Mouse (Mus musculus) small intestine, adult 2 months (tissue): ENCODE data around the gene Mpzl1. TPM values are rescaled to one million over a fixed set of nuclear protein-coding genes. Genes with fewer than 3 reads are reported as not detected.
A peak's percentile ranks its signal among the peaks of the same experiment; 100 is the strongest.

Experiments
- H3K27ac ChIP-seq: fragments of 200-500 bp; 2 replicates; pipeline ENCODE4 v1.5.1; 2012; ENCODE audit warnings: low read depth, low read length, control low read depth, inconsistent platforms; ENCODE audit not compliant: insufficient read depth
- H3K27me3 ChIP-seq: fragments of 200-500 bp; 2 replicates; pipeline ENCODE4 v1.6.1; 2012; ENCODE audit warnings: mild to moderate bottlenecking, moderate library complexity, low read length, inconsistent platforms; ENCODE audit not compliant: control insufficient read depth, insufficient read depth
- H3K36me3 ChIP-seq: fragments of 200-500 bp; 2 replicates; pipeline ENCODE4 v1.6.1; 2012; ENCODE audit warnings: mild to moderate bottlenecking, low read length, control low read depth, inconsistent platforms; ENCODE audit not compliant: control insufficient read depth, insufficient read depth
- H3K4me1 ChIP-seq: fragments of 200-500 bp; 2 replicates; pipeline ENCODE4 v1.6.1; 2012; ENCODE audit warnings: low read length, inconsistent platforms, mixed read lengths; ENCODE audit not compliant: control insufficient read depth, insufficient read depth, insufficient read length
- H3K4me3 ChIP-seq: fragments of 200-500 bp; 2 replicates; pipeline ENCODE4 v1.5.1; 2012; ENCODE audit warnings: low read depth, mild to moderate bottlenecking, control low read depth, inconsistent platforms, low read length, moderate library complexity
- CTCF ChIP-seq: fragments of 200-500 bp; IDR thresholded peaks from 2 replicates; pipeline ENCODE4 v1.5.1; 2012; ENCODE audit warnings: low read depth, mild to moderate bottlenecking, control low read depth, inconsistent platforms, low read length, moderate library complexity, mixed read lengths; ENCODE audit not compliant: insufficient replicate concordance, insufficient read length; ENCODE audit errors: extremely low read depth
- POLR2A ChIP-seq: fragments of 200-500 bp; IDR thresholded peaks from 2 replicates; pipeline ENCODE4 v1.6.1; 2012; ENCODE audit warnings: low read depth, mild to moderate bottlenecking, control low read depth, inconsistent platforms, low read length, moderate library complexity
- WGBS: fragments of 180-500 bp; shearing (Covaris S2); methylation state at CpG from one replicate; pipeline ENCODE4 v1.1.7; 2018; 5-methylcytosine and 5-hydroxymethylcytosine counted together
- polyA plus RNA-seq: library from polyadenylated mRNA; depleted of rRNA; stranded (reverse); fragments of >200 nt; gene quantifications from 2 replicates; pipeline ENCODE4 v1.2.3, GENCODE M21; 2012

The Mpzl1 gene
- polyA plus RNA-seq, 1 experiment: 24.8 TPM

DNA sequence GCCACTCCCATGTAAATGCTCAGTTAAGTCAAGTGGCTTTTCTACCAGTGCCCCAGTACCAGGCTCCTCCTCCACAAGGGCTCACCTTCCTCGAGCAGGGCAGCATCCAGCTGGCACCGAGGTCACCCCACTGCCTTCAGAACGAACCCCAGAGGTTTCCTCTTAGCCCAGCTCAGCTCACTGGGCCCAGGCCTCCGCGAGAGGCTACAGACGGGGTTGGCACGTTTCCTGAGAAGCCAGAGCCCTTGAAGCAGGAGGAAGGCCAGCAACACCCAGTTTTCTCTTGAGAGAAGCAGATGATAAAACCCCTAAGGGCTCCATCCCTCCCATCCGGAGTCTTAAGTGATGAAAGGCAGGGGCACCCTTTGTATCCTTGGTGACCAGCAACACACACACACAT lies 43.6 kb downstream of the Mpzl1 start:
- Histone ChIP-seq H3K27ac (no peak overlapping the region), H3K27me3 (no peaks in the 10 kb centered on the region), H3K4me3 (no peak overlapping the region), H3K36me3 (peaks cover 4% of the 10 kb centered on the region; the same call in 1 of the 2 replicates), H3K4me1 (peaks cover 4% of the 10 kb centered on the region; the same call in 1 of the 2 replicates)
- no peak for TF ChIP-seq CTCF
- TF ChIP-seq POLR2A: no peak
- WGBS: 40% methylated on average over 8 of the region's 8 CpGs

DNA sequence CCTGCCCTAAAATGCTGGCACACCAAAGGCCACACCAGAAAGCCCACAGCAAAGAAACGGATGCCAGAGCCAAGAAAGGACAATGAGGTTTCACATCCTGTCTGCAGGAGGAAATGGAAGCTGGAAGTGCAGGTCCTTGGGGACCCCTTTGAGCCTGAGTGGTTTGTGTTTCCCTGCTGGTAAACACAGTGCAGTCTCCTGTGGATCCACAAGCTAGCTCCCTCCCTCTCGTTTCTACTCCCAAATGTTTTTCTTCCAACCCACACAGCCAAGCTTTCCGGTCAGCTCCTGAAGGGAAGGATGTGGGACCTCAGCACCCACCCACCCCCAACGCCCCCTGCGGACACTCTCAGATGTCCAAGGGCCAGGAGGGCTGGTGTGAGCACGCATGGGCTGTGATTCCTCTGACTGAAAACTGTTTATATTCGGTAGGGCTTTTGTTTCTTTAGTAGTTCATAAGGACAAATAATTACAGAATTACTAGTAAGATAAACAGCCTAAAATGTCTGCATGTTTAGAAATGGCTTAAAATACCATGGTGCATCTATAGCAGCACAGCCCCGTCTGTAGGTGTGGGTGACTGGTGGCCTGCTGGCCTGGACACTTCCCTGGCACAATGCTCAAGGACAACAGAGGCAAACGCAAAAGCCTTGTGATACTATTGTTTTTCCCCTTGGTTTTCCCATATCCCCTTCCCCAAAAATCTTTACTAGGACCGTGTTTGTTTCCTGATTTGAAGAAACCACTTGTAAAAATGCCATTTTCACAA lies 44.9 kb downstream of the Mpzl1 start:
- Histone ChIP-seq H3K27me3 (no peaks in the 10 kb centered on the region), H3K36me3 (peaks cover 4% of the 10 kb centered on the region; the same call in 1 of the 2 replicates), H3K4me3 (no peak overlapping the region), H3K4me1 (no peaks in the 10 kb centered on the region; the same call in 1 of the 2 replicates), H3K27ac (0 out of 2 replicates have a peak overlapping the region, but pooled peaks have one; percentile 30)
- 54% methylated on average over 10 of the region's 10 CpGs for WGBS
- TF ChIP-seq CTCF: no peak
- TF ChIP-seq POLR2A: no peak

DNA sequence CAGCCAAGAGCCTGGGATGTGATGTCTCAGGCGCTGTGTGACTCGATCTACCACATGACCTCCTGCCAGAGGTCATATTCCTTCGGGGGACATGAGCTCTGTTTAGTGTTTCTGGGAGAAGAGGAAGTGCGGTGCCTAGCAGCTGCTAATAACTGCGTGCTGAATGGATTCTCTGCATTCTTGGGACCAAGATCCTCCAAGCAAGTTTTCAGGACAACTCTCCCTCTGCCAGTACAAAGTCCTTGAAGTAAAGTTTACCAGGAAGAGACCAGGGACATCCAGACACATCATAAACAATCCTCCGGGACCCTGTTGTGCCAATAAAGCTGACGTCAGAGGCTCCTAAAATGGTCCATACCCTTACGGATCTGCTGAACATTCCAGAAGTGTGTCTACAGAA lies 46.5 kb downstream of the Mpzl1 start:
- TF ChIP-seq POLR2A: no peak
- TF ChIP-seq CTCF: no peak
- Histone ChIP-seq H3K36me3 (0 out of 2 replicates have a peak, but pooled peaks cover under 1% of the 10 kb centered on the region), H3K27ac (no peak overlapping the region), H3K4me3 (no peak overlapping the region), H3K27me3 (no peaks in the 10 kb centered on the region), H3K4me1 (no peaks in the 10 kb centered on the region)
- WGBS: 51% methylated on average over 8 of the region's 8 CpGs

DNA sequence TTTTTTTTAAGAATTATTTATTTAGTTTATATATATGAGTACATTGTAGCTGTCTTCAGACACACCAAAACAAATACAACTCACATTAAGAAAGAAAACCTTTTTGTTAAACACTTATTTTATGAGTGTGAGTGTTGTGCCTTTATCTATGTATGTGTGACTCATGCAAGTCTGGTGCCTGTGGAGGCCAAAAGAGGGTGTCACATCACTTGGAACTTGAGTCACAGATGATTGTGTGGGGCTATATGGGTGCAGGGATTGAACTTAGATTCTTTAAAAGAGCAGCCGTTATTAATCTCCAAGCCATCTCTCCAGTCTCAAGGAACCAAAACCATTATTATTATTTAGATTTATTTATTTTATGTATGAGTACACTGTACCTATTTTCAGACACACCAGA lies 48.0 kb downstream of the Mpzl1 start:
- H3K36me3 ChIP-seq: no peaks in the 10 kb centered on the region

DNA sequence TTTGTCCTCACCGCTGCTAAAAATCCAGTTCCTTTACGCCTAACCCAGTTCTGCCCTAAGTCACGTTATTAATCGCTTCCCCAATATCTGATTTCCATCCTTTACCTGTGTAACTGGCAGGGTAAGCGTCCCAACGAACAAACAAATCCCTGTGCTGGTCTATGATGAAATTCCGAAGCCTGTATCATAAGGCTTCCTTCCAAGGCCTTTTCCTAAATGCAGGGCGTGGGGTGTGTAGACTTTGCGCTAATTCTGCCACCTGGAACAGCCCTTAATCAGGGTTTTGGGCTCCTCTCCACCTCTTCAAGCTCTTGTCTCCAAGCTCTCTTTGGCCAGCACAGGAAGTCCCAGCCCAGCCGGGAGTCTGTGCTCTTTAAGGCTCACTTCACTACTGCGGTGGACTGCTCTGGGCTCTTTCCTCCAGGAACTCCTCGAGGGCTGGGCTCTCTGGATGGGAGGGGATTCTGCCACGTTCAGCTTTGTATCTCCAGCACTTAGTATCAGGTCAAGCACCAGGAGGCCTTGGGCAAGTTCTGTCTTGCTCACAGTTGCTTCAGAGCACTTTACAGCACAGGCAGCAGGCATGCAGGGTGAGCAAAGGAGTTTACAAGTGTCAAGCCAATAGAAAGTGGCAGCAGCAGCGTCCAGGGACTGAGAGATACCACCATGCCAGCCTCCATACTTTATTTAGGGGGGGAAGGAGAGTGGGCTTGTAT lies 48.8 kb downstream of the Mpzl1 start:
- no peak for TF ChIP-seq POLR2A
- TF ChIP-seq CTCF: no peak
- Histone ChIP-seq H3K27ac (no peak overlapping the region), H3K4me1 (no peaks in the 10 kb centered on the region), H3K27me3 (no peaks in the 10 kb centered on the region), H3K4me3 (no peak overlapping the region), H3K36me3 (no peaks in the 10 kb centered on the region)
- 58% methylated on average over 14 of the region's 14 CpGs for WGBS

More for the DNA sequence above, 48.0 kb downstream of the Mpzl1 start:
- 39% methylated on average over 1 of the region's 1 CpGs for WGBS
- no peak overlapping the region for H3K27ac ChIP-seq
- H3K4me3 ChIP-seq: no peak overlapping the region
- H3K4me1 ChIP-seq: no peaks in the 10 kb centered on the region
- TF ChIP-seq POLR2A (no peak), CTCF (no peak)
- no peaks in the 10 kb centered on the region for H3K27me3 ChIP-seq

DNA sequence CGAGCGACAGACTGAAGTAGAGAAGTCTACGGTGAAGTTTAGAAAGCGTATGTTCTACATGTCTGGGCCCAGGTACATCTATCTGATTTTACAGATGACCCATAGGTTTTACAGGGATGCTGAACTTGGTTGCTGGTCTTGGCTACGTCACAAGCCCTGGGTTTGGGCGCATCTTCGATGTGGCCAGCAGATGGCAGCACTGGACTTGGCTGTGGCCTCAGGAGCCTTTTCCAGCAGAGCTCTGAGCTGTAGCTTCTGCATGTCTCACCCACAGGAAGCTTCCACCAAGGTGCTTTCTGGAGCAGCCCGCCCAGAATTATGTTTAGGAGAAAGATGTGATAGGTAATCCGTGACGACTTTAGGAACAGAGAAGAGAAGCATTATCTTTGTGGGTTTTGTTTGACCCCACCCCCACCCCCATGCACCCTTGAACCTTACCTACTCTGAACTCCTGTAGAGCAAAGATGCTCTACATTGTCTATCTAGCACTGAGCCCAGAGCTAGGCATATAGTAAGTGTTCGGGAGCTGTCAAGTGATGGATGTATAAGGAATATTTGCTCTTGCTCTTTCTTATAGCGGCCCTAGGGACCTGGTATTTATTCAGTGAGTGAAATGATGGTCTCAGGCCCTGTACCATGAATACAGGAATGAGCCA lies 50.7 kb downstream of the Mpzl1 start:
- H3K27ac ChIP-seq: no peak overlapping the region
- H3K4me1 ChIP-seq: no peaks in the 10 kb centered on the region
- H3K36me3 ChIP-seq: no peaks in the 10 kb centered on the region
- H3K4me3 ChIP-seq: no peak overlapping the region
- 25% methylated on average over 12 of the region's 12 CpGs for WGBS
- no peak for TF ChIP-seq POLR2A
- peak; percentile 96 for TF ChIP-seq CTCF
- no peaks in the 10 kb centered on the region for H3K27me3 ChIP-seq
